Mouse (Mus musculus): Measurements from ENCODE around the gene Gpr37l1. TPM values are rescaled to one million over a fixed set of nuclear protein-coding genes. Genes with fewer than 3 reads are reported as not detected.
A peak's percentile ranks its signal among the peaks of the same experiment; 100 is the strongest.

Gpr37l1 gene
- total and polyA plus RNA-seq, 3 experiments = not detected

DNA sequence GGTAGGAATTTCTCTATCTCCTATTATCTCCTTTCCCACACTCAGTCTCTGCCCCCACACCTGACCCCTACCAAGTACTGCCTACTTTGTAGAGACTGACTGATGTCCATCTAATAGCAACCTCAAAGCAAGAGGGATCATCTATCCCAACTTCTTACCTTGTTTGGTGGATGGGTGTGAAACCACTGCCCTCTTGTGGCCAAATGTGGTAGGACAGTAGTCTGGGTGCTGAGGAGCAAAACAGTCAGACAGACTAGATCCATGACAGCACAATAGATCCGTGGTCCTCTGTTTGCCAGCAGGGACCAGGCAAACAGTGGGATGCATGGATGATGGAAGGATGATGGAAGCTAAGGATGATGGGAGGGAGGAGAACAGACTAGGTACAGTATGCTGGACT is 31.0 kb downstream of the Gpr37l1 start:
- peak; percentile 90 for DNase-seq (ENCODE audit: extremely low read depth)
- H3K9ac ChIP-seq (ENCODE audit: insufficient read depth, low read depth) = no peak overlapping the region
- no peak overlapping the region for H3K4me3 ChIP-seq (replicated peaks in 1 of 3; ENCODE audit: low read depth in 2 of 3, low read length in 2 of 3, poor library complexity in 1 of 3)
- in situ Hi-C loops (cut with MboI; ENCODE audit: low pct_ligation_motif_present, low pct_unique_long_range_greater_than_20kb, low sequenced_read_pairs) (no loop called here), dilution Hi-C loops (cut with MboI; ENCODE audit: extremely low pct_ligation_motif_present, extremely low pct_unique_long_range_greater_than_20kb, low sequenced_read_pairs) (no loop called here)
- H3K27ac ChIP-seq (ENCODE audit: insufficient read depth, low read depth) = no peak overlapping the region
- peaks cover 50 to 71% of the 10 kb centered on the region in 2 experiments for H3K36me3 ChIP-seq (replicated peaks in 1 of 2; ENCODE audit: control insufficient read depth in 1 of 2, insufficient read depth in 1 of 2, low read length in 1 of 2)
- no peaks in the 10 kb centered on the region for H3K27me3 ChIP-seq (replicated peaks)
- TF ChIP-seq SIN3A (IDR thresholded peaks at IDR 0.05; ENCODE audit: low read length) = 0 out of 2 replicates have a peak, but pooled peaks have one; percentile 13
- peak; percentile 84 for TF ChIP-seq RAD21 (IDR thresholded peaks at IDR 0.05; ENCODE audit: low read depth, low read length)
- TF ChIP-seq MYC (IDR thresholded peaks at IDR 0.05; ENCODE audit: low read depth, low read length) = 0 out of 2 replicates have a peak, but pooled peaks have one; percentile 19
- peak; percentile 96 to 97 for TF ChIP-seq CTCF (conservative IDR thresholded peaks at IDR 0.05 in 1 of 2, IDR thresholded peaks at IDR 0.05 in 1 of 2; ENCODE audit: low read depth in 2 of 2, low read length in 2 of 2)
- TF ChIP-seq TCF12 (IDR thresholded peaks at IDR 0.05; ENCODE audit: low read depth, low read length) = no peak
- TF ChIP-seq JUN (IDR thresholded peaks at IDR 0.05; ENCODE audit: insufficient read depth, low read depth, low read length) = no peak
- no peak for TF ChIP-seq ZNF384 (IDR thresholded peaks at IDR 0.05; ENCODE audit: low read depth, low read length)
- TF ChIP-seq USF1 (IDR thresholded peaks at IDR 0.05; ENCODE audit: low read depth, low read length) = no peak
- TF ChIP-seq ETS1 (conservative IDR thresholded peaks at IDR 0.05; ENCODE audit: low read depth, low read length) = no peak
- TF ChIP-seq E2F4 (IDR thresholded peaks at IDR 0.05; ENCODE audit: insufficient replicate concordance, low read depth, low read length) = no peak
- no peak for TF ChIP-seq KAT2A (IDR thresholded peaks at IDR 0.05; ENCODE audit: insufficient replicate concordance, low read length)
- 0 out of 2 replicates have a peak, but pooled peaks have one; percentile 25 for TF ChIP-seq IRF4 (IDR thresholded peaks at IDR 0.05; ENCODE audit: low read depth, low read length)
- TF ChIP-seq NELFE (IDR thresholded peaks at IDR 0.05; ENCODE audit: low read depth, low read length) = 0 out of 2 replicates have a peak, but pooled peaks have one; percentile 29
- peak; percentile 81 for TF ChIP-seq SMC3 (IDR thresholded peaks at IDR 0.05; ENCODE audit: low read depth, low read length)
- no peak for TF ChIP-seq GABPA (IDR thresholded peaks at IDR 0.05; ENCODE audit: insufficient replicate concordance, low read depth, low read length)
- H3K4me2 ChIP-seq (ENCODE audit: insufficient read depth, low read depth, poor library complexity, severe bottlenecking) = no peak overlapping the region
- H3K4me1 ChIP-seq (ENCODE audit: control insufficient read depth in 1 of 2, insufficient read depth in 2 of 2) = peaks cover 7 to 72% of the 10 kb centered on the region in 2 experiments
- H3K9me3 ChIP-seq (replicated peaks; ENCODE audit: low read length) = no peaks in the 10 kb centered on the region
- H3K79me2 ChIP-seq (replicated peaks; ENCODE audit: control insufficient read depth, extremely low read depth, insufficient read depth, poor library complexity, severe bottlenecking) = peaks cover 18% of the 10 kb centered on the region

- DNase-seq (ENCODE audit: extremely low read depth) = no peak
- in situ Hi-C loops (cut with MboI; ENCODE audit: low pct_ligation_motif_present, low pct_unique_long_range_greater_than_20kb, low sequenced_read_pairs) (no loop called here), dilution Hi-C loops (cut with MboI; ENCODE audit: extremely low pct_ligation_motif_present, extremely low pct_unique_long_range_greater_than_20kb, low sequenced_read_pairs) (no loop called here)
- TF ChIP-seq RCOR1 (conservative IDR thresholded peaks at IDR 0.05; ENCODE audit: low read depth, low read length) = no peak
- no peak for TF ChIP-seq MAX (IDR thresholded peaks at IDR 0.05; ENCODE audit: low read length)
- TF ChIP-seq USF1 (IDR thresholded peaks at IDR 0.05; ENCODE audit: low read depth, low read length) = no peak
- TF ChIP-seq ETS1 (conservative IDR thresholded peaks at IDR 0.05; ENCODE audit: low read depth, low read length) = no peak
- no peak for TF ChIP-seq KAT2A (IDR thresholded peaks at IDR 0.05; ENCODE audit: insufficient replicate concordance, low read length)
- no peak for TF ChIP-seq GABPA (IDR thresholded peaks at IDR 0.05; ENCODE audit: insufficient replicate concordance, low read depth, low read length)
- Histone ChIP-seq H3K4me2 (ENCODE audit: insufficient read depth, low read depth, poor library complexity, severe bottlenecking) (no peak overlapping the region; the same call in 1 of the 2 replicates), H3K9me3 (replicated peaks; ENCODE audit: low read length) (no peaks in the 10 kb centered on the region), H3K27me3 (replicated peaks) (no peaks in the 10 kb centered on the region), H3K36me3 (replicated peaks in 1 of 2; ENCODE audit: control insufficient read depth in 1 of 2, insufficient read depth in 1 of 2, low read length in 1 of 2) (peaks cover 43 to 60% of the 10 kb centered on the region in 2 experiments), H3K27ac (ENCODE audit: insufficient read depth, low read depth) (peak overlapping the region; percentile 43), H3K4me1 (ENCODE audit: control insufficient read depth in 1 of 2, insufficient read depth in 2 of 2) (peaks cover 7 to 71% of the 10 kb centered on the region in 2 experiments), H3K4me3 (replicated peaks in 1 of 3; ENCODE audit: low read depth in 2 of 3, low read length in 2 of 3, poor library complexity in 1 of 3) (peak overlapping the region in 1 of 3 experiments; percentile 65), H3K79me2 (replicated peaks; ENCODE audit: control insufficient read depth, extremely low read depth, insufficient read depth, poor library complexity, severe bottlenecking) (peaks cover 18% of the 10 kb centered on the region), H3K9ac (ENCODE audit: insufficient read depth, low read depth) (no peak overlapping the region; the same call in 1 of the 2 replicates)
Measured at GRCm38 (mm10) chr1:135135111-135135787, 32.2 kb downstream of the Gpr37l1 start.

Data from CH12.LX (cell line).